Mouse (Mus musculus) midbrain, postnatal 0 days (tissue): ENCODE data around the gene Zdhhc1. TPM values are rescaled to one million over a fixed set of nuclear protein-coding genes. Genes with fewer than 3 reads are reported as not detected.

Experiments
- ATAC-seq: fragments of 200-750 bp; cut with Nextera tagmentation; 2 replicates; pipeline ENCODE4 v1.8.0; 2017; ENCODE audit warnings: moderate number of reproducible peaks, mild to moderate bottlenecking, moderate TSS enrichment, moderate library complexity; ENCODE audit not compliant: low FRiP score
- DNase-seq: peaks from one replicate; pipeline ENCODE4 v3.0.0-alpha.2; 2015; ENCODE audit warnings: low spot score
- H3K27ac ChIP-seq: fragments of 300-500 bp; sonication (generic); 2 replicates; pipeline ENCODE4 v1.5.1; 2014; ENCODE audit warnings: low read depth, mild to moderate bottlenecking, low read length, mixed read lengths
- H3K27me3 ChIP-seq: fragments of 300-500 bp; sonication (generic); 2 replicates; pipeline ENCODE4 v1.6.1; 2014; ENCODE audit warnings: low read length, control low read depth, mixed read lengths; ENCODE audit not compliant: insufficient read depth
- H3K36me3 ChIP-seq: fragments of 300-500 bp; sonication (generic); 2 replicates; pipeline ENCODE4 v1.6.1; 2014; ENCODE audit warnings: low read length, control low read depth, mixed read lengths; ENCODE audit not compliant: insufficient read depth
- H3K4me1 ChIP-seq: fragments of 300-500 bp; sonication (generic); 2 replicates; pipeline ENCODE4 v1.6.1; 2014; ENCODE audit warnings: mild to moderate bottlenecking, control low read depth, antibody characterized with exemption, low read length, mixed read lengths; ENCODE audit not compliant: insufficient read depth
- H3K4me2 ChIP-seq: fragments of 300-500 bp; sonication (generic); 2 replicates; pipeline ENCODE4 v1.6.1; 2014; ENCODE audit warnings: low read depth, mild to moderate bottlenecking, low read length, mixed read lengths; ENCODE audit not compliant: poor library complexity, severe bottlenecking
- H3K4me3 ChIP-seq: fragments of 300-500 bp; sonication (generic); 2 replicates; pipeline ENCODE4 v1.5.1; 2014; ENCODE audit warnings: low read depth, mild to moderate bottlenecking, low read length, moderate library complexity
- H3K9ac ChIP-seq: fragments of 300-500 bp; sonication (generic); replicated peaks from 2 replicates; pipeline ENCODE4 v1.6.1; 2014; ENCODE audit warnings: mild to moderate bottlenecking, low read length, moderate library complexity, mixed read lengths; ENCODE audit not compliant: poor library complexity, severe bottlenecking
- H3K9me3 ChIP-seq: fragments of 300-500 bp; sonication (generic); 2 replicates; pipeline ENCODE4 v1.6.1; 2016; ENCODE audit warnings: low read length, control low read depth
- CTCF ChIP-seq: IDR thresholded peaks from 2 replicates; pipeline ENCODE4 v1.5.1; 2016; ENCODE audit warnings: antibody characterized with exemption, mild to moderate bottlenecking
- WGBS: fragments of 180-500 bp; shearing (Covaris S2); extraction: QIAGEN DNeasy Blood & Tissue Kit; methylation state at CpG from one replicate; pipeline ENCODE4 v1.1.7; 2014; 5-methylcytosine and 5-hydroxymethylcytosine counted together
- polyA plus RNA-seq: library from polyadenylated mRNA; unstranded; fragments of >200 nt; fragmentation: Nextera tagmentation; extraction: Ambion mirVana; gene quantifications from 2 replicates; pipeline ENCODE4 v1.2.1, GENCODE M21; 2015
- total RNA-seq: library from RNA; depleted of rRNA; stranded (reverse); fragments of >200 nt; gene quantifications from 2 replicates; pipeline ENCODE4 v1.2.3, GENCODE M21; 2014

Gene Zdhhc1
- total and polyA plus RNA-seq, 2 experiments from 2014 or later: 27.9 to 47.2 TPM

DNA sequence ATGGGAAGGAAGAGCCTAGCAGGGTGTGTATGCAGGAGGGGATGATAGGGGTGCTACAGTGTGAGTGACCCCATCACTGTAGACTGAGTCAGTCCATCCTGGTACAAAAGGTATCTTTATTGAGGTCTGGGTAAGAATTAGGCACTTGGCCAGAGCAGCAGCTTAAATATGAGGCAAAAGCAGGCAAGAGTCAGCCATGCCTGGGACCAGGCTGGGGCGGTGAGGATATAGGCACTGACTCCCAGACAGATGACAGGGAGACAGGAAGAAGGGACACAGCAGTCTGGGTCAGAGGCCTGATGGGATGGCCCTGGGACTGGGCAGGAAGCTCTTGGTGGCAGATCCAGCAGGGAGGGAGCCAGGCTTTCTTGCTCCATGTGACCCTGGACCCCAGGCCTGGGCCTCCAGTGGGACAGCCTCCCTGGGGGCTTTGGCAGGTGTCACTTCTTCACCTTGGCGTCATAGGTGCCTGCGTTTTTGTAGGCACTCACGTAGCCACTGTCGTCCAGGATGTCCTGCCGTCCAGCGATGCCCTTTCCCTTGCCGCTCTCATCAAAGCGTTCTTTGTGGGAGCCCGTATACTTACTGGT lies 29.2 kb downstream of the Zdhhc1 start:
- H3K9ac ChIP-seq: no peak overlapping the region
- no peak overlapping the region for H3K4me2 ChIP-seq
- H3K36me3 ChIP-seq: peaks cover 11% of the 10 kb centered on the region
- peaks cover 24% of the 10 kb centered on the region for H3K4me1 ChIP-seq
- no peak overlapping the region for H3K4me3 ChIP-seq
- H3K9me3 ChIP-seq: no peaks in the 10 kb centered on the region
- DNase-seq (no peak), ATAC-seq (no peak)
- H3K27me3 ChIP-seq: no peaks in the 10 kb centered on the region
- WGBS: 93% methylated on average over 10 of the region's 10 CpGs
- no peak for TF ChIP-seq CTCF
- no peak overlapping the region for H3K27ac ChIP-seq

DNA sequence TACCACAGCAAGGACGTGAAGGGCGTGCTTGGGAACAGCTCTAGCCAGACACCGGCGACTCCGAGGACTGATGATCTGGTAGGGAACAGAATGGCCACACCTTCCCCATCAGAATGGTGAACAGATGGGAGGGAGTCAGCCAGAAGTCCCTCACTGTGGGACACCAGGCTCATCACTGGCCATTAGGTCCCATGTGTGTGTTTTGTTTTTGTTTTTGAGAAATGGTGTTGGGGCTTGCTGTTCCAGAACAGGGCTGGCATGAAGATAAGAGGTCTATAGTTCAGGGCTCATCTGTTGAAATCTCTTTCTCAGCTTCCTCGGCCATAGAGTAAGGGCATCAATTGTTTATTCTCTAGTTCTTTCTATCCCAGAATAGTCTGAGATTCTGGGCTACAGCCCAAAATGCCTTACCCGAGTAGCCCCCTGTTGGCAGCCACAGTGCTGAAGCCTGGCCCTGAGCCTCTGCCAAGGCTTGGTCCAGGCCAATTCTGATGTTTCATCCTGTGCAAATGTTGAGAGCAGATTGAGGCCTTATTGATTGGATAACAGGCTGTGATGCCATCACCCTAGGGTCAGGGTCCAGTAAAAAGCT lies 29.9 kb downstream of the Zdhhc1 start:
- no peak overlapping the region for H3K27ac ChIP-seq
- 62% methylated on average over 7 of the region's 7 CpGs for WGBS
- H3K4me1 ChIP-seq: peaks cover 24% of the 10 kb centered on the region
- no peak overlapping the region for H3K4me3 ChIP-seq
- no peak overlapping the region for H3K4me2 ChIP-seq
- peak; percentile 95 for DNase-seq
- peak; percentile 38; the same call in 1 of the 2 replicates for TF ChIP-seq CTCF
- H3K9ac ChIP-seq: no peak overlapping the region
- ATAC-seq: no peak
- H3K27me3 ChIP-seq: no peaks in the 10 kb centered on the region
- H3K9me3 ChIP-seq: no peaks in the 10 kb centered on the region
- peaks cover 9% of the 10 kb centered on the region for H3K36me3 ChIP-seq

DNA sequence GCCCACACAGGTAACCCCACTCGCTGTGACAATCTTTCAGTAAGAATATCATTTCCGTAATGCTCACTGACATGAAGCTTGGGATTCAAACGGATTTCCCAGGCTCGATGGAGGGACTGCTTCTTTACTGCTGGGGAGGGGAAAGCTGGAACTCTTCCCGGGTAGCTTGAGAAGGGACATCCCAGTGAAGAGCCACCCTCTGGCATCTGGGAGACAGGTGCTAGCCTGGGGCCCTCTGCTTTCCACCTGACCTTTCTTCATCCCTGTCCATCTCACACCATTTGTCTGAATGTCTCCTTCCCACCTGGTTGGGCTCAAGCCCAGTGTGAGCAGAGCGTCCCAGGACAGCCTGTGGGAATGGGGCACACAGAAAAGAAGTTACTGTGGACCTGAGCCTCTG lies 30.5 kb downstream of the Zdhhc1 start:
- Histone ChIP-seq H3K4me2 (no peak overlapping the region), H3K4me1 (peaks cover 24% of the 10 kb centered on the region), H3K9ac (no peak overlapping the region), H3K27me3 (no peaks in the 10 kb centered on the region), H3K9me3 (no peaks in the 10 kb centered on the region), H3K4me3 (no peak overlapping the region), H3K36me3 (peaks cover 9% of the 10 kb centered on the region), H3K27ac (no peak overlapping the region)
- 87% methylated on average over 6 of the region's 6 CpGs for WGBS
- no peak for TF ChIP-seq CTCF
- ATAC-seq: no peak
- no peak for DNase-seq

DNA sequence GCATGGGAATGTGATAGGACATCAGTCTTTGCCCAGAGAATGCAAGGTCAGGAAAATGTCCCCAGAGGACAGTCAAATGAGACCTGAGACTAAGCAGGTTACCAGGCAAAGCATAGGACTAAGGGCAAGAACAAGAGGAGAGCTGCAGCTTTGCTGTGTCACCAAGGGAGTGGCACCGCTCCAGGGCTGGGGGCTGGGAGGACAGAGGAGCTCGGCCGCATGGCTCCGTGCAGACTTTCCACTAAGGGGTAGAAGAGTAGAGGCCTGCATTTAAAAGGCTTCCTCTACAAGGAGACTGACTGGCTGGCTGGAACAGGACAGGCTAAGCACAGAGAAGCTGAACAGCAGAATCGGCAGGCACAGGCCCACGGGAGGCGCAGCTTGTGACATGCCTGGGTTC lies 32.1 kb downstream of the Zdhhc1 start:
- Histone ChIP-seq H3K36me3 (peaks cover 9% of the 10 kb centered on the region), H3K9me3 (no peaks in the 10 kb centered on the region), H3K9ac (no peak overlapping the region), H3K27me3 (no peaks in the 10 kb centered on the region), H3K4me3 (no peak overlapping the region), H3K4me1 (peaks cover 22% of the 10 kb centered on the region), H3K27ac (no peak overlapping the region), H3K4me2 (no peak overlapping the region)
- no peak for TF ChIP-seq CTCF
- DNase-seq (no peak), ATAC-seq (no peak)
- WGBS: 72% methylated on average over 7 of the region's 7 CpGs

DNA sequence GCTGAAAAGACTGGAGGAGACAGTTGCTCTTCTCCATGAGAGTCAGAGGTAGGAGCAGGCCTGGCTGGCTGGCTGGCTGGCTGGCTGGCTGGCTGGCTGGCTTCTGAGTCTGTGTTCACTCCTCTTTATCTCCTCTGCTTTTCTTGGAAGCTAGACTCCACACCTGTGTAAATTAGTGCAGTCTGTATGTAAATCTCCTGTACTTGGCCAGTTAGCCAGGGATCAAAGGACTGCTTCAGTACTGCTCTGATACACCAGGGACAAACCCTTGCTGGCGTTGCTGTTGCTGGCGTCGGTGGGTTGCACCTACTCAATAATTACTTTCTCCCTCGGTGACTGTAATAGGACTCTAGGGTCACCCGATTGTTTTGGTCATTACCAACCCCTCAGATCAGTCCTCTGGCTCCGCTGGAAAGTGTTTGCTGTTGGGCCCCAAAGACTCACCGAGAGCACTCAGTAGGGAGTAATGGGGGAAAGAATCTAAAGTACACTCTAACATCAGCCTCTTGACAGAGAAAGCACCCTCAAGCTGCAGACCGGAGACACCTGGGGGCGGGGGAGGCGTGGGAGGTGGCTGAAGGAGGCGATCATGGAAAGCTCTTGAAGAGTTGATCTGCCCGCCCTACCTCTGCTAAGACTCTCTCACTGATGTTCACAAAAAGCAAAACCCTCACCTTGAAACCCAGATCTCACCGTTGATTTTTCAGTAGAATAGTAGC lies 35.5 kb downstream of the Zdhhc1 start:
- WGBS: 69% methylated on average over 13 of the region's 13 CpGs
- TF ChIP-seq CTCF: no peak
- Histone ChIP-seq H3K4me3 (no peak overlapping the region), H3K36me3 (no peaks in the 10 kb centered on the region), H3K27ac (no peak overlapping the region), H3K4me1 (0 out of 2 replicates have a peak, but pooled peaks cover 11% of the 10 kb centered on the region), H3K9me3 (no peaks in the 10 kb centered on the region), H3K9ac (no peak overlapping the region), H3K4me2 (no peak overlapping the region), H3K27me3 (no peaks in the 10 kb centered on the region)
- DNase-seq (no peak), ATAC-seq (no peak)

DNA sequence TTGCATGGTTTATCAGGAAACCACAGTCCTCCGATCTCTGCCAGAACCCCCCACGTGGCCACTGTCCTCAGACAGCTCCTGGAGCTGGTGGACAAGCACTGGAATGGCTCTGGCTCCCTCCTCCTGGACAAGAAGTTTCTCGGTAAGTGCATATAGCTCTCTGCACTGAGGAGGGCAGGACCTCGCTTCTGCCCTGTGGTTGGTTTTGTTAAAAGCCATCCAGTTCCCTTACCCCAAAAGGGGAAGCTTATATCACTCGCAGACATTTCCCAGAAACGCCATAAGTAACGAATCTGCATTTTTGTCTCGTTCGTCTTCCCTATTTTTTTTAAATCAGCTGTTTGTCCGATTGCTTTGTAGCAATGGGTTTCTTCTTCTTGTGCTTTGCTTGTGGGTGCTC lies 41.5 kb downstream of the Zdhhc1 start:
- Histone ChIP-seq H3K4me2 (no peak overlapping the region), H3K36me3 (no peaks in the 10 kb centered on the region), H3K4me1 (0 out of 2 replicates have a peak, but pooled peaks cover 6% of the 10 kb centered on the region), H3K9ac (no peak overlapping the region), H3K27me3 (no peaks in the 10 kb centered on the region), H3K9me3 (no peaks in the 10 kb centered on the region), H3K27ac (no peak overlapping the region), H3K4me3 (no peak overlapping the region)
- no peak for TF ChIP-seq CTCF
- DNase-seq: no peak
- 70% methylated on average over 10 of the region's 10 CpGs for WGBS
- ATAC-seq: no peak
